Mouse (Mus musculus): ENCODE data around the gene Dst. TPM values are rescaled to one million over a fixed set of nuclear protein-coding genes. Genes with fewer than 3 reads are reported as not detected.

The Dst gene
- total and polyA plus RNA-seq, 3 experiments, result 0.08 to 0.60 TPM; not detected in 1

DNA sequence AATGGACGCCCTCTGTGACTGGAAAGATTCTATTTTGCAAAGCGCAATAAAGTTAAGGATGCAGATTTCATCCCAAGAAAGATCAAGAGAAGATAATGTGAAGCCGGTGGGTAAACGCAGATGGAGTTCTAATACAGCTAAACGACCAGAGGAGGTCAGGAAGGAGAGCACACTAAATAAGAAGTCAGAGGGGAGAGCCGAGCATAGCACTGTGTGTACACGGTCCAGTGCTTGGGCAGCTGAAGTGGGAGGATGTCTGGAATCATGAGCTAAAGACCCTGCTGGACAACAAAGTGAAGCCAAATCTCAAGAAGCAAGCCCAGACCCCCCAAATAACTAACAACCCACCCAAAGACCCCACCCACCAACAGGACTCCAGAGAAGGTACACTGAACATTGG lies 14.9 kb downstream of the Dst start:
- Histone ChIP-seq H3K4me1 (ENCODE audit: control insufficient read depth in 1 of 2, insufficient read depth in 2 of 2, low read length in 2 of 2) (no peaks in the 10 kb centered on the region), H3K79me2 (ENCODE audit: control insufficient read depth, insufficient read depth, low read length, poor library complexity) (no peaks in the 10 kb centered on the region), H3K9me3 (replicated peaks; ENCODE audit: insufficient read depth, low read length) (no peaks in the 10 kb centered on the region), H3K36me3 (ENCODE audit: control insufficient read depth in 1 of 2, insufficient read depth in 2 of 2, low read length in 2 of 2) (no peaks in the 10 kb centered on the region), H3K27ac (ENCODE audit: control insufficient read depth, low read depth, low read length) (no peak overlapping the region), H3K9ac (ENCODE audit: control insufficient read depth, low read depth, low read length, poor library complexity, severe bottlenecking) (no peak overlapping the region), H3K4me3 (ENCODE audit: control insufficient read depth in 1 of 2, insufficient read depth in 1 of 2, low read depth in 2 of 2, low read length in 2 of 2) (no peak overlapping the region), H3K27me3 (ENCODE audit: control insufficient read depth in 1 of 2, insufficient read depth in 2 of 2, low read length in 2 of 2) (no peaks in the 10 kb centered on the region)
- no peak for DNase-seq (ENCODE audit: low read depth, low spot score)
- no peak for TF ChIP-seq SIN3A (IDR thresholded peaks at IDR 0.05; ENCODE audit: low read length)
- no peak for TF ChIP-seq MAFK (IDR thresholded peaks at IDR 0.05; ENCODE audit: borderline replicate concordance, low read depth, low read length)
- TF ChIP-seq ZMIZ1 (IDR thresholded peaks at IDR 0.05; ENCODE audit: low read depth, low read length), result no peak
- no peak for TF ChIP-seq ZC3H11A (IDR thresholded peaks at IDR 0.05; ENCODE audit: low read depth, low read length)
- no peak for TF ChIP-seq TCF12 (IDR thresholded peaks at IDR 0.05; ENCODE audit: low read depth, low read length)
- TF ChIP-seq GATA1 (IDR thresholded peaks at IDR 0.05; ENCODE audit: low read depth, low read length), result no peak
- TF ChIP-seq JUND (IDR thresholded peaks at IDR 0.05; ENCODE audit: low read depth, low read length), result no peak
- no peak for TF ChIP-seq USF1 (IDR thresholded peaks at IDR 0.05; ENCODE audit: low read depth, low read length)
- TF ChIP-seq ETS1 (IDR thresholded peaks at IDR 0.05; ENCODE audit: low read depth, low read length), result no peak
- TF ChIP-seq ZKSCAN1 (IDR thresholded peaks at IDR 0.05; ENCODE audit: low read depth, low read length), result no peak

DNA sequence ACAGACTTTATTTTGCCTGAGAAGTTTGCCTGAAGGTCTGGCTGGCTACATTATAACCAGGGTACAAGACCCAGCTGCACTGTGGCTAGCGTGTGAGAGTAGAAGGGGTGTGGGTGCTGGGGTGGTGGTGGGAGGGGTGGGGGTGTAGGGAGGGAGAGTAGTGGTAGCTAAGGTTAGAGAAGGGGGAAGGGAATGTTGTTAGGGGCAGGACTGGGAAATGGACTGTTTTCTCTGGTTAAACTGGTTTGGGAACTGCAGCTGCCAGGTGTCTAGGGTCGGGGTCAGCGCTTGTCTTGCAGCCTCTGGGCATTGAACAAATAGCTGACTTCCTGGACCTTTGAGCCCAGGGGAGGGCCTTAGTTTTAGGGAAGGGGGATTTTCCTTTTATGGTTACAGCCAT lies 17.3 kb downstream of the Dst start:
- no peak overlapping the region for H3K4me3 ChIP-seq (ENCODE audit: control insufficient read depth in 1 of 2, insufficient read depth in 1 of 2, low read depth in 2 of 2, low read length in 2 of 2)
- no peak for TF ChIP-seq KAT2A (conservative IDR thresholded peaks at IDR 0.05; ENCODE audit: low read depth, low read length)
- TF ChIP-seq MAFK (IDR thresholded peaks at IDR 0.05; ENCODE audit: borderline replicate concordance, low read depth, low read length), result no peak
- TF ChIP-seq MAZ (IDR thresholded peaks at IDR 0.05; ENCODE audit: low read depth, low read length), result no peak
- no peak for TF ChIP-seq GATA1 (IDR thresholded peaks at IDR 0.05; ENCODE audit: low read depth, low read length)
- TF ChIP-seq SMC3 (IDR thresholded peaks at IDR 0.05; ENCODE audit: low read depth, low read length), result no peak
- TF ChIP-seq HCFC1 (IDR thresholded peaks at IDR 0.05; ENCODE audit: low read depth, low read length), result no peak
- no peak for TF ChIP-seq ZMIZ1 (IDR thresholded peaks at IDR 0.05; ENCODE audit: low read depth, low read length)
- no peak for TF ChIP-seq CHD2 (IDR thresholded peaks at IDR 0.05; ENCODE audit: low read length)
- no peak for TF ChIP-seq ZNF384 (IDR thresholded peaks at IDR 0.05; ENCODE audit: low read depth, low read length)
- no peak for TF ChIP-seq TCF12 (IDR thresholded peaks at IDR 0.05; ENCODE audit: low read depth, low read length)
- no peak for TF ChIP-seq EP300 (IDR thresholded peaks at IDR 0.05; ENCODE audit: low read depth in 1 of 2, low read length in 2 of 2)
- TF ChIP-seq NELFE (IDR thresholded peaks at IDR 0.05; ENCODE audit: low read depth, low read length), result no peak
- TF ChIP-seq ZC3H11A (IDR thresholded peaks at IDR 0.05; ENCODE audit: low read depth, low read length), result no peak
- no peak for TF ChIP-seq UBTF (IDR thresholded peaks at IDR 0.05; ENCODE audit: borderline replicate concordance, insufficient read depth, low read depth, low read length)
- TF ChIP-seq MEF2A (IDR thresholded peaks at IDR 0.05; ENCODE audit: extremely low read depth, insufficient replicate concordance, low read depth, low read length, poor library complexity, severe bottlenecking), result no peak
- TF ChIP-seq TBP (IDR thresholded peaks at IDR 0.05; ENCODE audit: low read depth, low read length), result no peak
- no peak for TF ChIP-seq JUND (IDR thresholded peaks at IDR 0.05; ENCODE audit: low read depth, low read length)
- no peak for TF ChIP-seq E2F4 (IDR thresholded peaks at IDR 0.05; ENCODE audit: borderline replicate concordance, low read depth, low read length)
- TF ChIP-seq MXI1 (IDR thresholded peaks at IDR 0.05; ENCODE audit: low read depth, low read length), result no peak
- no peaks in the 10 kb centered on the region for H3K4me1 ChIP-seq (ENCODE audit: control insufficient read depth in 1 of 2, insufficient read depth in 2 of 2, low read length in 2 of 2)
- no peaks in the 10 kb centered on the region for H3K27me3 ChIP-seq (ENCODE audit: control insufficient read depth in 1 of 2, insufficient read depth in 2 of 2, low read length in 2 of 2)
- no peak for DNase-seq (ENCODE audit: low read depth, low spot score)
- no peaks in the 10 kb centered on the region for H3K36me3 ChIP-seq (ENCODE audit: control insufficient read depth in 1 of 2, insufficient read depth in 2 of 2, low read length in 2 of 2)
- H3K9ac ChIP-seq (ENCODE audit: control insufficient read depth, low read depth, low read length, poor library complexity, severe bottlenecking), result no peak overlapping the region
- no peaks in the 10 kb centered on the region for H3K9me3 ChIP-seq (replicated peaks; ENCODE audit: insufficient read depth, low read length)
- no peak overlapping the region for H3K27ac ChIP-seq (ENCODE audit: control insufficient read depth, low read depth, low read length)
- no peaks in the 10 kb centered on the region for H3K79me2 ChIP-seq (ENCODE audit: control insufficient read depth, insufficient read depth, low read length, poor library complexity)

Measured in MEL (cell line).